Mouse (Mus musculus): ENCODE results near the gene Nfkbil1.

GRCm38 (mm10) chr17:35274770-35275169 lies 39.2 kb upstream of the Nfkbil1 start:
- TF ChIP-seq CTCF (IDR thresholded peaks at IDR 0.05; ENCODE audit: low read depth, low read length) (peak; percentile 93), POLR2A (IDR thresholded peaks at IDR 0.05; ENCODE audit: insufficient read depth, low read length) (no peak)
